Mouse (Mus musculus) MEL-GATA-1-ER (cell line): ENCODE data around the gene Riox1.
A peak's percentile ranks its signal among the peaks of the same experiment; 100 is the strongest.
"Not testable (repeated sequence)": the region's sequence is repeated elsewhere in the genome, so short reads cannot be mapped to it uniquely, and the experiment has no call there.

Experiments used
- DNase-seq: peaks from one replicate; pipeline ENCODE4 v3.0.0-alpha.2; 2012; ENCODE audit warnings: low read depth; ENCODE audit errors: extremely low read depth

Gene Riox1

GRCm38 (mm10) chr12:83950493-83950839 is at the start of gene Riox1:
TSS of gene Riox1 (plus strand) at chr12:83950608.
- peak; percentile 81 for DNase-seq

- no peak for DNase-seq
Measured at GRCm38 (mm10) chr12:83910451-83910850, 40.0 kb upstream of the Riox1 start.

- no peak for DNase-seq
Measured at GRCm38 (mm10) chr12:83914202-83914740, 36.1 kb upstream of the Riox1 start.

GRCm38 (mm10) chr12:83914797-83915196 is 35.6 kb upstream of the Riox1 start:
- no peak for DNase-seq

GRCm38 (mm10) chr12:83916884-83917283 is 33.5 kb upstream of the Riox1 start:
- no peak for DNase-seq

GRCm38 (mm10) chr12:83920721-83921441 is 29.5 kb upstream of the Riox1 start:
- DNase-seq, result no peak

GRCm38 (mm10) chr12:83921535-83922381 is 28.6 kb upstream of the Riox1 start, which contains the start of gene Numb:
TSS of gene Numb (minus strand) at chr12:83921934.
- peak; percentile 99 for DNase-seq

GRCm38 (mm10) chr12:83922724-83923485 is 27.5 kb upstream of the Riox1 start:
- DNase-seq, result no peak

- no peak for DNase-seq
Measured at GRCm38 (mm10) chr12:83923486-83923859, 26.9 kb upstream of the Riox1 start.

GRCm38 (mm10) chr12:83924332-83924731 is 26.1 kb upstream of the Riox1 start:
- no peak for DNase-seq

- DNase-seq, result no peak
Measured at GRCm38 (mm10) chr12:83925160-83925703, 25.2 kb upstream of the Riox1 start.

GRCm38 (mm10) chr12:83926061-83926460 is 24.3 kb upstream of the Riox1 start:
- no peak for DNase-seq

GRCm38 (mm10) chr12:83927747-83928146 is 22.7 kb upstream of the Riox1 start:
- no peak for DNase-seq

- no peak for DNase-seq
Measured at GRCm38 (mm10) chr12:83929186-83929804, 21.1 kb upstream of the Riox1 start.

- DNase-seq, result no peak
Measured at GRCm38 (mm10) chr12:83937600-83937999, 12.8 kb upstream of the Riox1 start.

- DNase-seq, result not testable (repeated sequence)
Measured at GRCm38 (mm10) chr12:83938592-83938991, 11.8 kb upstream of the Riox1 start.

- DNase-seq, result no peak
Measured at GRCm38 (mm10) chr12:83939332-83939731, 11.1 kb upstream of the Riox1 start.

- no peak for DNase-seq
Measured at GRCm38 (mm10) chr12:83940031-83940430, 10.4 kb upstream of the Riox1 start.

- no peak for DNase-seq
Measured at GRCm38 (mm10) chr12:83941938-83942337, 8.5 kb upstream of the Riox1 start.

GRCm38 (mm10) chr12:83947260-83947811 is 3.1 kb upstream of the Riox1 start:
- no peak for DNase-seq
